Mouse (Mus musculus) heart, postnatal 25 days (tissue): Measurements from ENCODE around the gene Serpina5. TPM values are rescaled to one million over a fixed set of nuclear protein-coding genes. Genes with fewer than 3 reads are reported as not detected.
"Not testable (repeated sequence)": the region's sequence is repeated elsewhere in the genome, so short reads cannot be mapped to it uniquely, and the experiment has no call there.

ENCODE experiments used
- DNase-seq: peaks from one replicate; pipeline ENCODE4 v3.0.0; 2022; ENCODE audit warnings: low spot score
- intact Hi-C: fragments of 180-260 bp; cut with DNase I; formaldehyde crosslinking; loops from one replicate; pipeline ENCODE4 v1.15.1; 2025
- total RNA-seq, 2 experiments: library from RNA; stranded (reverse); gene quantifications; 2 replicates each; pipeline ENCODE4 v1.2.3; 2021

Gene Serpina5
- total RNA-seq = not detected

DNA sequence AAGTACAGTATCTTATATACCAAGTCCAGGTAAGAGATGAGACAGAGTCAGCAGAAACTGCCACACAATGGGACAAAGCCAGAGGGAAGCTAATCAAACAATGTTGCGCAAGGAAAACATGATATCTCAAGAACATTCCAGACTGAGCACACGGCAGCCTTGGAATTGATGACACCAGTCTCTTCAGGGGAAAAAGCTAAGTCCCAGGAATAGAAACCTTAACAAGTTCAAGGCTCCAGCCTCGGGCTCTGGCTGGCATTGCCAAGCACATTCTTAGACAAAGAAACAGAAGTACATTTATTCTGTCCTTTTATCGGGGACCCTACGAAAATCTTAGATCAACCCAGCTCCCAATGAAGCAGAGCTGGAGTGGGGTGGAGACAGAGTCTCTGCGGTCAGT lies at the start of gene Serpina5:
Gene Serpina5 (plus strand): TSS at position 346 of the 400 bp plus-strand sequence.
- intact Hi-C loops = no loop called here
- DNase-seq = no peak

DNA sequence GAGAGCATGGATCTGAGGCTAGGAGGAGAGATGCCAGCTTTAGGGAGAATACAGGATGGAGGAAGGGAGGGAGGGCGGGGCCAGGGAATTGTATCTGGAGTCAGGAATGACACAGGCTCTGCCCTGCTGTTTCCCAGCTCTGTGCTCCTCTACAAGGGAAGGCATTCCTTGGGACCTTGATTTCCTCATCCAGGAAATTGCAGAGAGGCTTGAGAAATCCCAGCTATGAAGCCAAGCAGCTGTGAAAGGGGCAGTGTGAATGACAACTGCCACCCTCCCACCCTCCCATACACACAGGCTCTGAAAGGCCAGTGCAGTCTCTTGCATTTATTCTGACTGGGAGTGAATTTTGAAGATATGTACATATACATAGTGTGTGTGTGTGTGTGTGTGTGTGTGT lies 46.9 kb upstream of the Serpina5 start:
- intact Hi-C loops = no loop called here
- DNase-seq = no peak

DNA sequence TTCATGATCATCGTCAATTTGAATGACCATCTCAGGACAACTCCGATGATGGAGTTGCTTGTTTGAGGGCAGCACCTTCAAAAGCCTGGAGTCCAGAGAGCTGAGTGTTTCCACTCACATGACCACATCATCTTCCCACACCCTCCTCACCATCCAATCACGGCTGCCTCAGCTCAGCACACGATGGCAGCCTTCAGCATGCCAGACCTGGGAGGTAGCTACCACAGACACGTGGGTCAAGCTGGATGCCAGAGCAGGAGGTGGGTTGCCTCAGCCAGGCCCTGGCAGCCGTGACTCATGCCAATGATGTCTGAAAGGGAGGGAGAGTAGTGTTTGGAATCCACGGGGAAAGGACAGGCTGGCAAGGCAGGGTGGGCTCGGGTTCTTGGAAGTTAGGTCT lies 45.2 kb upstream of the Serpina5 start:
- no peak for DNase-seq
- intact Hi-C loops = no loop called here

DNA sequence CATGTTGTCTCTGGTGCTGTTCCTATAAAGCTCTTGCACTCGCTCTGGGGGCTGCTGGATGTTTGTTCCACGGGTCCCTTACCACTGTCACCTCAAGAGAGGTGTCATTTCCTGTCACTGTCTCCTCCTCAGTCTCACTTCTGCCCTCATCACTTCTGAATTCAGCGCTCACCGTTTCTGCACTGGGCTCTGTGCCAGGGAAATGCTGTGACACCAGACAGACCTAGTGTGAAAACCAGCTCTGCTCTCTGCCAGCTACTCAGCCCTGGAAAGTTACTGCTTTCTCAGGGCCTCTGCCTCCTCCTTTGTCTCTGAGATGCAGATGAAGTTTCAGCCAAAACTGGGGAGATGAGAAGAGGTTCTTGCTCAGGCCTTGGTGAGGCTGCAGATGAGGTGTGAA lies 43.9 kb upstream of the Serpina5 start:
- DNase-seq = no peak
- intact Hi-C loops = no loop called here

DNA sequence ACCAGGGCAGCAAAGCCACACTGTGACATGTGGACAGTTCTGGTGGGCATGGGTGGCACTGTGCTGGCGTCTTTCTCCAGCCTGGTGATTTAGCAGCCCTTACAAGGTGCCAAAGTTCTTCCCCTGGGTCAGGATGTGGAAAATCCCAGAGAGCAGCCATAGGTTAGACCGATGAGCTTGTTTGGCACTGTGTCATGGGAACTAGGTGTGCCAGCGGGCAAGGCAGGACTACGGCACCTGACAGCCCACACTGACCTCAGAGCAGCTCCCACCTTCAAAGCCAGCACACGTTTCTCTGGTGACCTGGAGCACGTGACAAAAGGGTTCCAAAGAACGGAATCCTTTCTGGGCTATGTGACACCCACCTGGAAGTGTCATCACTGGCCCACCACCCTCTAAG lies 43.4 kb upstream of the Serpina5 start:
- DNase-seq = no peak
- intact Hi-C loops = no loop called here

DNA sequence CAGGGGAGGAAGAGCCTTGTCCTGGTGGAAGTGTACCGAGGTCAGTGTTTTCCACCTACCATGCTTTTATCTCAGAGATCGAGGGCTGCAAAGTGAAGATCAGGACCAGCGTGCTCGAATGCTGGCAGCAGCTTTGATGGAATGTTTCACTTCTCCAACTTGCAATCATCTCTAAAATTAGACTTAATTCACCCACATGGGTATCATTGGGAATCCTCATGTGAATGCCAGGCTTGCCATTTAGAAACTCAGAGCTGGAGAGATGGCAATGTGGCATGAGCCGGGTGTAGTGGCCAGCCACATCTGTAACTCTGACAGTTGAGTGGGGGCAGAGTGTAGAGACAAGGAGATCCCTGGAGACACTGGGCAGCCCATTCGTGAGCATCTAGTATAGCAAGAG lies 40.8 kb upstream of the Serpina5 start:
- no peak for DNase-seq
- intact Hi-C loops = no loop called here

DNA sequence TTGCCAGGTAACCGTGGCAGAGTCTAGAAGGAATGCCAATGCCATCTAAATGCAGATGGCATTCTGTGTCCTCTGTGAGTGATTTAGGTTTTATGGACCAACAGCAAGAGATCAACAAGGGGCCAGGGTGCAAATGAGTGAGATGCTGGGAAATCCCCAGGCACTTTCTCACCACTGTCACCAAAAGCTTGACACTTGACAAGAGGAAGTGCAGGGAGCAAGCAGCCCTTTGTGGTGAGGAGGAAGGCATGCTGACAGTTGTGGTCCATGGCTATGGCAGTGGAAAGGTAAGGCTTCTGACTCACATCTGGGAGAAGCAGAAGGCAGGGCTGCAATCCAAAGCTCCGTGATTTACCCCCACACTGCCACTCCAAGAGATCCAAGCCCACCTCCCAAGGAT lies 39.1 kb upstream of the Serpina5 start:
- intact Hi-C loops = no loop called here
- DNase-seq = no peak

DNA sequence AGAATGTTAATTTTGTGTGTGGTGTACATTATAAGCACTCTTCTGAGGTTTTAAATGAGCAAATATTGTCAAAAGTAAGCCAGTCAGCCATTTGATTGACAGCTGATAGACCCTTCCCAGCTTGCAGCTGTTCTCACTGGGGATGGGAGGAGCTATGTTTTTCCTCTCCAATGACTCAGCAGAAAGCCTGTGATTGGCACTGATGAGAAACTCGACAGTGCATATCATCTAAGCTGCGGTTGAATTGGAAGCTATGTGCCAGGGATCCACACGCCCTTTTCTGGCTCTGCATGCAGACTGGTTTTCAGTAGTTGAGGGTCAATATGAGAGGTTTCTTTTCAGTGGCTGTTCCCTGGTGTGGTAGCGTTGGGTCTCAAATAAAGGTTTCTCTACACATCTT lies 36.4 kb upstream of the Serpina5 start:
- intact Hi-C loops = no loop called here
- no peak for DNase-seq

DNA sequence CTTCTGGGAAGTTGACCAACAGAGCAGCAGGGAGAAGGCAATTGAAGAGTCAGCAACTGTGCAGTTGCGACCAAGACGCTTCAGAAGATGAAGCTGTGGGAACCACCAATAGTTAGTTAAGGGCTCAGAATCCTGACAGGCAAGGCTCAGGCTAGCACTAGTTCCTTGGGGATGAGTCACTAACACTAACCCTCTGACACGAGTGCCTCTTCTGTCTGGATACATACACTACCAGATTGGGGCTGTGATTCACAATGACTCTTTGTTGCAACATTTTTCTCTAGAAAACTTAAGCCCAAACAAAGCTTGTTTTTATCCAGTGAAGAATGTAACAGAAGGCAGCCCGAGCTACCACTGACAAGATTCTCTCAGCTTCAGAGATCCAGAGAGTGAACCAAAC lies 35.9 kb upstream of the Serpina5 start:
- intact Hi-C loops = loop anchor here (5.0 kb wide), 1 partner anchor 33 kb away; no protein-coding TSS in a partner anchor

DNA sequence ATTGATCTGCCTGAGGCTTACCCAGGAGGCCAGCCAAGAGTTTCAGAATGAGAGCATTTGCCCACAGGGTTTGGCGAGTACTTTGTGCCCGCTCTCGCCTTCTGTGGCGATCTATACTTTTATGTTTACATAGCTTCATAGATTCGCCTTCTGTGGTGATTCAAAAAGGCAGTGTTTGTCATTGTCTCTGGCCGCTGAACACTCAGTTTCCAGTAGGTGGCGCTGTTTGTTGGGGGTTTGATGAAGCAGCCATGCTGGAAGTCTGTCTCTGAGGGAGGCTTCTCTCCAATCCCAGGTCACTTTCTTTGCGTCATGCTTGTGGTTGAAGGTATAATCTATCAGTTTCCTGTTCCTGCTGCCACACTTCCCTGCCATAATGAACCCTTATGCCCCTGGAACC lies 34.7 kb upstream of the Serpina5 start:
- no peak for DNase-seq
- intact Hi-C loops = loop anchor here (1.0 to 5.0 kb wide), 2 partner anchors 34 to 352 kb away; no protein-coding TSS in a partner anchor

More for the DNA sequence above, 35.9 kb upstream of the Serpina5 start:
- no peak for DNase-seq

DNA sequence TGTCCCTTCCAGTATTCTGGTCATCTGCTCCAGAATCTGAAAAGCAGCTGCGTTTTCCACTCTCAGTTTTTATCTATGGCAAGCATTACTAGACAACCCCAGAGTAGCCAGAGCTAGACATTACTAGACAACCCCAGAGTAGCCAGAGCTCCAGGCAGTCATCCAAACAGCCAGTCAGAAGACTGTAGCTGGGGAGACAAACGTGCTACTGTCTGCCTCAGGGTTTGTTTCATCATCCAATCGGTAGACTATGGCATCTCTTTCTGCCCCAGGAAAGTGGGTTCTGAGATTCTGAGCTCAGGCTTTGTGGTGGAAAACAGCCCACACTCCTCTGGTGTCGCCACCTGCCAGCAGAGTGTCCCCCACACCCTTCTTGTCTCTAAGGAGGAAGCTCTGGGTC lies 33.4 kb upstream of the Serpina5 start:
- DNase-seq = no peak
- intact Hi-C loops = loop anchor here (5.0 kb wide), 1 partner anchor 35 kb away; no protein-coding TSS in a partner anchor

DNA sequence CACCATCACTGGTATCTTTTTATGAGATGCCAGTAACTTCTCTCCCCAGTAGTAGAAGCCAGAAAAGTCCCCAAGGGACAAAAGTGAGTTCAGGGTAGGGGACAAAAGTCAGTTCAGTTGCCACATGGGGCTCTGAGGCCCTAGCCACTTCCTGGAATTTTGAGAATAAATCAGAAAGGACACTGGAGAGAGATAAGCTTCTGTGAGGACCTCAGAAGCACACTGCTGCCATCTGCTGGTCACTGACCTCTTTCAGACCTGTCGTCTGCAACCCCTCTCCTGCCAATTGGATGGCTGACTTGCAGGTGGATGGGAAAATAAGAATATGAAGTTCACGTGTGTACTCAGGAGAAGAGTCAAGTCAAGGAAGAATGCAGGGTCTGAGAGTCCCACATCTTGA lies 31.3 kb upstream of the Serpina5 start:
- no peak for DNase-seq
- intact Hi-C loops = loop anchor here (1.0 to 5.0 kb wide), 2 partner anchors 37 to 74 kb away; no protein-coding TSS in a partner anchor

DNA sequence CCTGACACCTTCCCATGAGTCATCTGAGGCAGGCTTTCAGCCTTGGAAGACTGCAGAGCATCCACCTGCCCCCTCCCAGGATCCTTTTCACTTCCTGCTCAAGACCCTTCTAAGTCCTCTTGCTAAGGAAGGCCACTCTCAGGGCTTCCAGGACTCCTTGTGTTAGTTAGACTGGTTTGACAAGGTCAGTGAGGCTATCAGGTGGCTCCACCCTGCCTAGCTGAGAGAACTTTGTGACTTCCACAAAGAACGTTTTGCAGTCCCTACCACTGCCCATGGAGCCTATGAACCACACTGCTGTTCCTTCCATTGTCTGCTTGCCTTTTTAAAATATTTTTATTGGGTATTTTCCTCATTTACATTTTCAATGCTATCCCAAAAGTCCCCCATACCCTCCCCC lies 29.2 kb upstream of the Serpina5 start:
- intact Hi-C loops = no loop called here

DNA sequence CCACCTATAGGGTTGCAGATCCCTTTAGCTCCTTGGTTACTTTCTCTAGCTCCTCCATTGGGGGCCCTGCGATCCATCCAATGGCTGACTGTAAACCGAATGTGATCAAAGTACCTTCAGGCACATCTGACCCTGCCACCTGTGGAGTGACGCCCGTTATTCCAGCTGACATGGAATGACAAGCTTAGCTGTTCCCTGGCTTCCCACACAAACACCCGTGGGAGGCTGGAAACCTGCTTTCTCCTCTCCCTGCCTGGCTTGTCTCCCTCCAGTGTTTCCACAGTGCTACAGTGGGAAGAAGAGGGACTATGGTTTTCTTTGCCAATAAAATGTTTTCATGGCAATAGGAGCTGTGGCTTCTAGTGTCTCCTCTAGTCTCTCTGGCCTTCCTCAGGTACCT lies 28.6 kb upstream of the Serpina5 start:
- intact Hi-C loops = no loop called here
- DNase-seq = no peak

More for the DNA sequence above, 29.2 kb upstream of the Serpina5 start:
- no peak for DNase-seq

DNA sequence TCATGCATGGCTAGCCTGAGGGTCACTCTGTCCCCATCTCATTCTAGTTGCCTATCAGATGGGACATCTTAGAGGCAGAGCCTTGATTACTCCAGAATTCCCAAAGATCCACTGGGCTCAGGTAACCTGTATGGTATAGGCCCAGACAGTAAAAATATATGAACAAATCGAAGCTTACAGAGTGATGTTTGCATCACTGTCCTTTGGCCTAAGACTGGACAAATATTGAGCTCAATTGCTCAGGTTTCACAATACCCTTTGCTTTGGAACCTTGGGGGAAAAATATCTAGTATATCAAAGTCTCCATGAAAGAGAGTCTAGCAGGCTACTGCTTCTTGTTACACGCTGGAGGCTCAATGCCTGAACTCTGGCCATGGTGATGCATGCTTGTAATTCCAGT lies 10.8 kb upstream of the Serpina5 start:
- no peak for DNase-seq

DNA sequence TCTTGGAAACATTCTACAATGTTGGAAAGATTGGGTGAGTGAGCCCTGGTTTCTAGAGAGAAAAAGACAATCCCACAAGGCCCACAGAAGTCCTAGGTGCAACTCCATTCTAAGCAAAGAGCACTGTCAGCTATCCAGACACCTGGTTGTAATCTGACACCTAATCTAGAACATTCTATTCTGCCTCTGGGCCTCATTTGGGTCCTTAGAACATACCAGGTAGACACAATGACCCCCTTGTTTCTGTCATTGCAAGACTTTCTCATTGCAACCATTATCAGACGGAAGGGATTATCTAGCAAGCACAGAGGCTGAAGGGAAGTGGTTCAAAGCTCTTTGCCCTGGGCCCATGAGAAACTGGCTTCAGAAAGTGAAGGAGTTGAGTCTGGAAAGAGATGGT lies 9.6 kb upstream of the Serpina5 start:
- intact Hi-C loops = no loop called here
- DNase-seq = no peak

More for the DNA sequence above, 10.8 kb upstream of the Serpina5 start:
- intact Hi-C loops = no loop called here

DNA sequence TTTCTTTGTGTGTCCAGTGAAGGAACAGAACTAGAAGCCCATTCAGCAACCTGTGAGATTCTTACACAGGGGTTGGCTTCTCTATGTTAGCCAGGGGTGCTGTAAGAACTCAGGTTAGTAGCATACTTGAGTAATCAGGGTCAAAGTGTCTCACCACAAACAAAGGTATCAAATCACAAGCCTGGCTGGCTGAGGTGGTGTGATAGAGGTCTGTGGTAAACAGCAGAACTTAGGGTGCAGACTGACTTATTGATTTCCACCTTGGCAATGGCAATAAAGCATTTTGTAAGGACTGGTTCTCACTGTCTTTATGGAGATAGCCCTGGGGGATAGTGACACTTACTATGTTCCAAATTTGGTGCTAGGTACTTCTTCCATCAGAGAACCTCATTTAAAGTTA lies 4.9 kb downstream of the Serpina5 start:
- intact Hi-C loops = no loop called here
- DNase-seq = no peak

DNA sequence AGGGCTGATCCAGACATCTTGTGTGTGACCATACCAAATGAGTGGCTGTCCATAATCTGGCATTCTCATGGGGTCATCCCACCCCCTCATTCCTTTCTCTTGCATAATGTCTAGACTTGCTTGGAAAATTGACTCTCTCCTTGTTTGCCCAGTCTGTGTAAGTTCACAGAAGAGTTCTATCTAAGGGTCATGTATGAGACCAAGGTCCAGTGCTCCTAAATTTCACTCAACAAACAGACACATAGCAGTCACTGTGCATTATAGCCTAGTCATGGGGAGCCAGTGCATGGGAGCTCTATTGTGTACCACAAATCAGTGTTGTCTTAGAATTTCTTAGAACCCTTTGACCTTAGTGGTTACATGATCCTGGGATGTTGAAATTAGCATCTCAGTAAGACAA lies 6.0 kb downstream of the Serpina5 start:
- intact Hi-C loops = no loop called here
- DNase-seq = no peak

DNA sequence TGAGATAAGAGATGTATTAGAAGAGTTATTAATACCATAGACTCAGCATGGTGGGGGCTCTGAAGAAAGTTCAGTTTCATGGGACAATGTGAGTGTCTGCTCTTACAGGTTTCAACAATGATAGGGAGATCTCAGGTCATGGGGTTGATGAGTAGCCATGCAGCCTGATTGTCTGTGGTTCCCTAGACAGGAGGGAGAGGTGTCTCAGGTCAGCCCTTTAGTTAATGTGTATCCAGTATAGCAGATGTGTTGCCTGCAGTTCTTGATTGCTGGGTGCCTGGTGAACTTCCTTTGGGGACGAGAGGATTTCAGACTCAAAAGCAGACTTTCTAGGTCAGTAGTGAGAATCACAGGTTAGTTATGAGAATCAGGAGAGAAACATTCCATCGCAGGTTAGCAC lies 7.6 kb downstream of the Serpina5 start:
- intact Hi-C loops = no loop called here
- no peak for DNase-seq

DNA sequence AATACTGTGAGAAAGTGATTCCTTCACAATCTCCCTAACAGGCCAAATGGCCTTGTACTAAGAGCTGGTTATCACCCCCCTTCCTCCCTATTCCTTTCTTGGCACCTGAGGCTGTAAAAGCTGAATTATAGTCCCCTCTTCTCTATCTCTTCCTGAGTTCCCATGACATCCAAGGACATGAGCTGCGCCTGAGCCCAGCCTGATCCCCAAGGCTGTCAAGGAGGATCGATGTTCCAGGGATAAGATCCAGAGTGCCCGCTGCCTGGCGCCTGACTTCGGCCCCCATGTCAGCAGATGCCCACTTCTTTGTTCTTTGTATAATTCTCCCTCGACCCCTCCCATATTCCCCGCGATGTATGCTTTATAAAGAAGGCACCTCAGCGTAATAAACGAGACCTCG lies 11.4 kb downstream of the Serpina5 start, which contains the start of gene Serpina3a:
Gene Serpina3a (plus strand): TSS at position 392 of the 400 bp plus-strand sequence.
- DNase-seq, intact Hi-C loops: not testable (repeated sequence)

DNA sequence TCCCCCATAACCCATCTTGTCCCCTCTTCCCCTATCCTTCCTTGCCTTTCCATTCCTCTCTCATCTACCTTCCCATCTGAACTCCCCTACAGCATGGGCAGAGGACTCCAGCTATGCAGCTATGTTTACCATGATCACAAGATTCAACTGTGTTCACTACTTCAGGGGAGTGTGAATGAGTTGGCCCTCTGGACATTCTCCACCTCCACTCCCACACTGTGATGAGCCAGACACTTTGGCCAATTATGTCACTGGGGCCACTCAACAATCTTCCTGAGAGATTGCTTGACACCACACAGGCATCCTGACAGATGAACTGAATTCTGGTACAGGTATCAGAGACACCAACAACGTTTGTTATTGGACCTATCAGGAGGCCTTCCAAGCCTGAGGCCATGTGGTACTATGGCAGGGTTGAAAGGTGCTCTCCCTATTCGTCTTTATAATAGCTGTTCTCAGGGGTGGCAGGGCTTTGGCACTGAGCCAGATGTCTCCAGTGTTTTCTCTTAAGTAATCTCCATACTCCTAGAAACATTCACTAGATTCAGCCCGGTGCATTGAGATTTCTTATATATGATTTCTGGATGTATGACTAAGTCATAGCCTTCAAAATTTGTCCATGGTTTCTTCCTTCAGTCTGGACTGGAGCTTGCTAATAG lies 14.1 kb downstream of the Serpina5 start:
- intact Hi-C loops = no loop called here
- no peak for DNase-seq

DNA sequence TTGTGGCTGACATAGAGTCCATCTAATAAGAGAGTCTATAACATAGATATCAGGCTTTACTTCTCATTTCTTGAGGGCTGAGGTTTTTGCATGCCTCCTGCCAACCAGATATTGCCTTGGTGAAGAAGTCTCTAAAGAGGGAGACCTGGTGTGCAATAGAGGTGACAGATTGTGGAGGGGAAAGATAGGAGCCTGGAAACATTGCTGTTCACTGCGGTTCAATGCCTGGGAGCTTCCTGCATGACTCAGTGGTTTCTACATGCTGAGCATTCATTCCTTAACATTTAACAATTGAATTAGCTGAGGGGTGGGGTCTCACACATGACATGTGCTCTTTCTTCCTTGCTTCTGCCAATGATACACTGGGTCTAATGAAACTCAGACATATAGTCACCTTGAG lies 22.2 kb downstream of the Serpina5 start:
- no peak for DNase-seq
- intact Hi-C loops = no loop called here
